Mouse (Mus musculus) lung, postnatal 0 days (tissue): ENCODE measurements around the gene Cops9.

Source experiments
- CTCF ChIP-seq: IDR thresholded peaks from 2 replicates; pipeline ENCODE4 v1.5.1; 2016; ENCODE audit warnings: antibody characterized with exemption, mild to moderate bottlenecking
- EP300 ChIP-seq: IDR thresholded peaks from 2 replicates; pipeline ENCODE4 v1.6.1; 2016; ENCODE audit warnings: antibody characterized with exemption, mild to moderate bottlenecking, control low read depth

DNA sequence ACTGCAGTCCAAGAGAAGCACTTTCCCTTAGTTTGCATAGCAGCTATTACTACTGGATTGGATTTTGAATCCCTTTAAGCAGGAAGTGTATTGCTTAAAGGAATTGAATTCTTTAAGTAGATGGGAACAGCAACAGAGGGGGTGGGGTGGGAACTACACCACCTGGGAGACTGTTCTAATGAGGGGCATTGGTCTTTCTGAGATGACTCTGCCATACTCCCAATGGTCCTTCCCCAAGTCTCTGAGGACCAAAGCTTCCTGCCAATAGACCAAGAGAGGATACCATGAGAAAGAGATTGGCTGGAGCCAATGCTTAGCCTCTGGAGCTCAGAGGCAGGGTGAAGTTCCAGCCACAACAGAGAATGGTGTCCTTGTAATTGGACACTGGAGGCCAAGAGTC lies 47.7 kb downstream of the Cops9 start, which contains the start of gene Olfr1411:
- TF ChIP-seq CTCF, result no peak
- TF ChIP-seq EP300, result no peak
